Mouse (Mus musculus): ENCODE measurements at regions not wholly inside any gene's neighbourhood (a gene's known extent, or its start where the extent isn't known, plus 50 kb on each side); places are given as distances from the start of the nearest gene placed in this dataset.

- peak in 1 of 2 experiments; percentile 41 for DNase-seq
- Histone ChIP-seq H3K27ac (ENCODE audit: insufficient read depth, low read length) (no peak overlapping the region), H3K27me3 (ENCODE audit: control insufficient read depth, insufficient read depth, low read length) (no peaks in the 10 kb centered on the region; the same call in 1 of the 2 replicates), H3K4me1 (ENCODE audit: control insufficient read depth, insufficient read depth, low read length) (no peaks in the 10 kb centered on the region), H3K4me3 (replicated peaks; ENCODE audit: insufficient read depth, low read depth, low read length) (no peak overlapping the region)
- 80% methylated on average over 11 of the region's 11 CpGs for WGBS
- TF ChIP-seq POLR2A (IDR thresholded peaks at IDR 0.05; ENCODE audit: borderline replicate concordance, insufficient read depth, low read length), result no peak
- TF ChIP-seq CTCF (IDR thresholded peaks at IDR 0.05; ENCODE audit: borderline replicate concordance, insufficient read depth, low read depth, low read length), result no peak
Observed at GRCm38 (mm10) chr13:44608681-44609335, 120.5 kb upstream of the Jarid2 start.

- Histone ChIP-seq H3K27ac (ENCODE audit: insufficient read depth, low read length) (no peak overlapping the region), H3K27me3 (ENCODE audit: control insufficient read depth, insufficient read depth, low read length) (no peaks in the 10 kb centered on the region; the same call in 1 of the 2 replicates), H3K4me3 (replicated peaks; ENCODE audit: insufficient read depth, low read depth, low read length) (no peak overlapping the region), H3K4me1 (ENCODE audit: control insufficient read depth, insufficient read depth, low read length) (no peaks in the 10 kb centered on the region)
- TF ChIP-seq POLR2A (IDR thresholded peaks at IDR 0.05; ENCODE audit: borderline replicate concordance, insufficient read depth, low read length), result no peak
- TF ChIP-seq CTCF (IDR thresholded peaks at IDR 0.05; ENCODE audit: borderline replicate concordance, insufficient read depth, low read depth, low read length), result no peak
- DNase-seq, result no peak
- 95% methylated on average over 5 of the region's 5 CpGs for WGBS
Observed at GRCm38 (mm10) chr13:44609606-44610005, 119.7 kb upstream of the Jarid2 start.

- Histone ChIP-seq H3K4me3 (replicated peaks; ENCODE audit: insufficient read depth, low read depth, low read length) (no peak overlapping the region), H3K27me3 (ENCODE audit: control insufficient read depth, insufficient read depth, low read length) (no peaks in the 10 kb centered on the region), H3K4me1 (ENCODE audit: control insufficient read depth, insufficient read depth, low read length) (no peaks in the 10 kb centered on the region), H3K27ac (ENCODE audit: insufficient read depth, low read length) (no peak overlapping the region)
- DNase-seq, result no peak
- WGBS, result 89% methylated on average over 8 of the region's 8 CpGs
- TF ChIP-seq POLR2A (IDR thresholded peaks at IDR 0.05; ENCODE audit: borderline replicate concordance, insufficient read depth, low read length) (no peak), CTCF (IDR thresholded peaks at IDR 0.05; ENCODE audit: borderline replicate concordance, insufficient read depth, low read depth, low read length) (no peak)
Observed at GRCm38 (mm10) chr13:44615696-44616095, 113.6 kb upstream of the Jarid2 start.

- no peak for TF ChIP-seq POLR2A (IDR thresholded peaks at IDR 0.05; ENCODE audit: borderline replicate concordance, insufficient read depth, low read length)
- no peak for TF ChIP-seq CTCF (IDR thresholded peaks at IDR 0.05; ENCODE audit: borderline replicate concordance, insufficient read depth, low read depth, low read length)
- 83% methylated on average over 3 of the region's 3 CpGs for WGBS
Observed at GRCm38 (mm10) chr13:44618368-44618767, 110.9 kb upstream of the Jarid2 start.

GRCm38 (mm10) chr13:44622661-44623355 lies 106.5 kb upstream of the Jarid2 start:
- WGBS, result 31% methylated on average over 12 of the region's 12 CpGs
- DNase-seq, result peak; percentile 38 to 47

More at GRCm38 (mm10) chr13:44618368-44618767, 110.9 kb upstream of the Jarid2 start:
- Histone ChIP-seq H3K27me3 (ENCODE audit: control insufficient read depth, insufficient read depth, low read length) (no peaks in the 10 kb centered on the region), H3K4me3 (replicated peaks; ENCODE audit: insufficient read depth, low read depth, low read length) (no peak overlapping the region), H3K27ac (ENCODE audit: insufficient read depth, low read length) (no peak overlapping the region), H3K4me1 (ENCODE audit: control insufficient read depth, insufficient read depth, low read length) (peaks cover 11% of the 10 kb centered on the region)
- no peak for DNase-seq

GRCm38 (mm10) chr13:44624716-44625115 lies 104.6 kb upstream of the Jarid2 start:
- Histone ChIP-seq H3K4me1 (ENCODE audit: control insufficient read depth, insufficient read depth, low read length) (peaks cover 11% of the 10 kb centered on the region), H3K4me3 (replicated peaks; ENCODE audit: insufficient read depth, low read depth, low read length) (no peak overlapping the region), H3K27me3 (ENCODE audit: control insufficient read depth, insufficient read depth, low read length) (no peaks in the 10 kb centered on the region), H3K27ac (ENCODE audit: insufficient read depth, low read length) (no peak overlapping the region)
- TF ChIP-seq CTCF (IDR thresholded peaks at IDR 0.05; ENCODE audit: borderline replicate concordance, insufficient read depth, low read depth, low read length) (no peak), POLR2A (IDR thresholded peaks at IDR 0.05; ENCODE audit: borderline replicate concordance, insufficient read depth, low read length) (no peak)
- WGBS, result 73% methylated on average over 13 of the region's 13 CpGs
- DNase-seq, result no peak

More at GRCm38 (mm10) chr13:44622661-44623355, 106.5 kb upstream of the Jarid2 start:
- no peak overlapping the region for H3K27ac ChIP-seq (ENCODE audit: insufficient read depth, low read length)
- H3K4me3 ChIP-seq (replicated peaks; ENCODE audit: insufficient read depth, low read depth, low read length), result no peak overlapping the region
- H3K27me3 ChIP-seq (ENCODE audit: control insufficient read depth, insufficient read depth, low read length), result no peaks in the 10 kb centered on the region
- peaks cover 11% of the 10 kb centered on the region for H3K4me1 ChIP-seq (ENCODE audit: control insufficient read depth, insufficient read depth, low read length)
- TF ChIP-seq POLR2A (IDR thresholded peaks at IDR 0.05; ENCODE audit: borderline replicate concordance, insufficient read depth, low read length) (no peak), CTCF (IDR thresholded peaks at IDR 0.05; ENCODE audit: borderline replicate concordance, insufficient read depth, low read depth, low read length) (no peak)

GRCm38 (mm10) chr13:44625792-44626191 lies 103.5 kb upstream of the Jarid2 start:
- Histone ChIP-seq H3K4me3 (replicated peaks; ENCODE audit: insufficient read depth, low read depth, low read length) (no peak overlapping the region), H3K27ac (ENCODE audit: insufficient read depth, low read length) (no peak overlapping the region), H3K4me1 (ENCODE audit: control insufficient read depth, insufficient read depth, low read length) (peaks cover 11% of the 10 kb centered on the region), H3K27me3 (ENCODE audit: control insufficient read depth, insufficient read depth, low read length) (no peaks in the 10 kb centered on the region)
- no peak for DNase-seq
- 87% methylated on average over 7 of the region's 7 CpGs for WGBS
- no peak for TF ChIP-seq POLR2A (IDR thresholded peaks at IDR 0.05; ENCODE audit: borderline replicate concordance, insufficient read depth, low read length)
- no peak for TF ChIP-seq CTCF (IDR thresholded peaks at IDR 0.05; ENCODE audit: borderline replicate concordance, insufficient read depth, low read depth, low read length)

- TF ChIP-seq CTCF (IDR thresholded peaks at IDR 0.05; ENCODE audit: borderline replicate concordance, insufficient read depth, low read depth, low read length), result no peak
- TF ChIP-seq POLR2A (IDR thresholded peaks at IDR 0.05; ENCODE audit: borderline replicate concordance, insufficient read depth, low read length), result no peak
- DNase-seq, result no peak
- peaks cover 11% of the 10 kb centered on the region for H3K4me1 ChIP-seq (ENCODE audit: control insufficient read depth, insufficient read depth, low read length)
- H3K4me3 ChIP-seq (replicated peaks; ENCODE audit: insufficient read depth, low read depth, low read length), result no peak overlapping the region
- 67% methylated on average over 11 of the region's 11 CpGs for WGBS
- H3K27ac ChIP-seq (ENCODE audit: insufficient read depth, low read length), result no peak overlapping the region
- H3K27me3 ChIP-seq (ENCODE audit: control insufficient read depth, insufficient read depth, low read length), result no peaks in the 10 kb centered on the region
Observed at GRCm38 (mm10) chr13:44626806-44627205, 102.5 kb upstream of the Jarid2 start.

All from cerebellum, adult 2 months (tissue).